Mouse (Mus musculus) forebrain, postnatal 0 days (tissue): ENCODE measurements around the gene Asic2. TPM values are rescaled to one million over a fixed set of nuclear protein-coding genes. Genes with fewer than 3 reads are reported as not detected.

ENCODE experiments used
- ATAC-seq: fragments of 200-750 bp; cut with Nextera tagmentation; 2 replicates; pipeline ENCODE4 v1.8.0; 2017; ENCODE audit warnings: mild to moderate bottlenecking, moderate library complexity
- DNase-seq: peaks from one replicate; pipeline ENCODE4 v3.0.0-alpha.2; 2015
- H3K27ac ChIP-seq: fragments of 300-500 bp; sonication (generic); 2 replicates; pipeline ENCODE4 v1.5.1; 2014; ENCODE audit warnings: low read depth, mild to moderate bottlenecking, antibody characterized with exemption, low read length, moderate library complexity, mixed read lengths
- H3K27me3 ChIP-seq: fragments of 300-500 bp; sonication (generic); 2 replicates; pipeline ENCODE4 v1.6.1; 2014; ENCODE audit warnings: mild to moderate bottlenecking, low read length, mixed read lengths; ENCODE audit not compliant: insufficient read depth
- H3K36me3 ChIP-seq: fragments of 300-500 bp; sonication (generic); 2 replicates; pipeline ENCODE4 v1.6.1; 2014; ENCODE audit warnings: mild to moderate bottlenecking, moderate library complexity; ENCODE audit not compliant: insufficient read depth
- H3K4me1 ChIP-seq: fragments of 300-500 bp; sonication (generic); 2 replicates; pipeline ENCODE4 v1.6.1; 2014; ENCODE audit warnings: antibody characterized with exemption; ENCODE audit not compliant: insufficient read depth
- H3K4me2 ChIP-seq: fragments of 300-500 bp; sonication (generic); 2 replicates; pipeline ENCODE4 v1.6.1; 2014; ENCODE audit warnings: low read depth, mild to moderate bottlenecking, moderate library complexity
- H3K4me3 ChIP-seq: fragments of 300-500 bp; sonication (generic); 2 replicates; pipeline ENCODE4 v1.5.1; 2014; ENCODE audit warnings: low read depth, low read length, mixed read lengths
- H3K9ac ChIP-seq: fragments of 300-500 bp; sonication (generic); 2 replicates; pipeline ENCODE4 v1.6.1; 2014; ENCODE audit warnings: mild to moderate bottlenecking
- H3K9me3 ChIP-seq: fragments of 300-500 bp; sonication (generic); 2 replicates; pipeline ENCODE4 v1.6.1; 2016; ENCODE audit warnings: low read length
- CTCF ChIP-seq: sonication (generic); IDR thresholded peaks from 2 replicates; pipeline ENCODE4 v1.5.1; 2016; ENCODE audit warnings: antibody characterized with exemption, control low read depth, low read depth
- whole genome bisulfite sequencing: fragments of 180-500 bp; shearing (Covaris S2); extraction: QIAGEN DNeasy Blood & Tissue Kit; methylation state at CpG from one replicate; pipeline ENCODE4 v1.1.7; 2014; 5-methylcytosine and 5-hydroxymethylcytosine counted together
- polyA plus RNA-seq: library from polyadenylated mRNA; unstranded; fragments of >200 nt; fragmentation: Nextera tagmentation; extraction: Ambion mirVana; gene quantifications from 2 replicates; pipeline ENCODE4 v1.2.1, GENCODE M21; 2015
- total RNA-seq: library from RNA; depleted of rRNA; stranded (reverse); fragments of >200 nt; gene quantifications from 2 replicates; pipeline ENCODE4 v1.2.3, GENCODE M21; 2014

The Asic2 gene
- total and polyA plus RNA-seq, 2 experiments from 2014 or later, result 15.5 to 37.2 TPM

DNA sequence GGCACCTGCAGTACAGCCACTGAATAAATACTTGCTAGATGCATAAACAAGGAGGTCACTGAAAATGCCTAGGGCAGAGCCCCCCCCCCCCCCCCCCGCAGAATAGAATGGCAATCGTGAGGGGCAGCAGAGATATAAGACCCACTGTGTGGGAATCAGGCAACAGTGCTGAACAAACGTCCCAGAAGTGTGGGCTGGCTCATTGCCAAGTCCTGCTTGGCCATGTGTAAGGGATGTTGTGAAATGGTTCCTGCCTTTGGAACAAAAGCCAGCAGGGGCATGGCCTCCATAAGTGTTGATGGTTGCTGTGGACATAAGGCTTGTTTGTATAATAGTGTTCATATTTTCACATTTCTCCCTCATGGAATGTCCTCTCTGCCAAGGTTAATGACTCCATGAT lies 487.1 kb downstream of the Asic2 start:
- Histone ChIP-seq H3K4me1 (no peaks in the 10 kb centered on the region), H3K36me3 (no peaks in the 10 kb centered on the region), H3K4me2 (no peak overlapping the region), H3K9me3 (no peaks in the 10 kb centered on the region), H3K27me3 (no peaks in the 10 kb centered on the region), H3K9ac (no peak overlapping the region), H3K4me3 (no peak overlapping the region), H3K27ac (no peak overlapping the region)
- TF ChIP-seq CTCF, result no peak
- no peak for DNase-seq
- ATAC-seq, result no peak
- WGBS, result 32% methylated on average over 3 of the region's 3 CpGs

DNA sequence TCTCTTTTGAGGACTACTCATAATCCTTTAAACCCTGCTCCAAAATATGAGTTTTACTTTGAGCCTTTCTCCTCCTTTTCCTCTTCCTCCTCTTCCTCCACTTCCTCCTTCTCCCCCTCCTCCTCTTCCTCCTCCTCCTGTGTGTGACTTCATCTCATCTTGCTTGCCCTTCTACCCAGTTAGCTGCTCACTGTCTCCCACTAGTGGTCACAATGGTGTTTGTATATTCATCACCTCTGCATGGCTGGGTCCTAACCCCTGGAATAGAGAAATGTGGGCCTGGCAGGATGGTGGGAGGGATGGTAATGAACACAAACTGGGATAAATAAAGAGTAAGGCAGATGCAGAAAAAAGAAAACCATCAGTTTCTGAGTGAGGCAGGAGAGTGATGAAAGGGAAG lies 492.0 kb downstream of the Asic2 start:
- no peak for ATAC-seq
- Histone ChIP-seq H3K36me3 (no peaks in the 10 kb centered on the region), H3K27ac (no peak overlapping the region), H3K27me3 (no peaks in the 10 kb centered on the region), H3K4me3 (no peak overlapping the region), H3K9me3 (no peaks in the 10 kb centered on the region), H3K9ac (no peak overlapping the region), H3K4me1 (no peaks in the 10 kb centered on the region), H3K4me2 (no peak overlapping the region)
- peak; percentile 49 for TF ChIP-seq CTCF
- DNase-seq, result no peak

DNA sequence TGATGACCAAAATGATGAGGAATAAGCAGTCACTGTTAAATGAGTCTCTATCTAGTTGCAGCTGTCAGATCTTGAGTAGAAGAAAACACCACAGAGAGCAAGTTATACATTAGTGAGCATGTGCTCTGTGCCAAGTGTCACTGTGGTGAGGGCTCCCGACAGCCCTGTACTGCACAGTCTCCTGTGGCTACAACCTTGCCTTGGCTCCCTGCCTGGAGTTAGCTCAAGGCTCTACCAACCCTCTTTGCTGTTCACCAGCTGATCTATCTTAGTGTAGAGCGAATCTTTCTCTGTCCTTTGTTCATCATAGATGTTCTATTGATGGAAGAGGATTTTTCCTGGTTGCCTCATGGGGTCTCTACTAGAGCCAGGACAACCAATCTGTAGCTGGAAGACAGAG lies 494.1 kb downstream of the Asic2 start:
- H3K9me3 ChIP-seq, result no peaks in the 10 kb centered on the region
- TF ChIP-seq CTCF, result no peak
- H3K4me1 ChIP-seq, result no peaks in the 10 kb centered on the region
- H3K4me2 ChIP-seq, result no peak overlapping the region
- H3K27ac ChIP-seq, result no peak overlapping the region
- 73% methylated on average over 2 of the region's 2 CpGs for WGBS
- no peak for ATAC-seq
- H3K27me3 ChIP-seq, result no peaks in the 10 kb centered on the region
- no peak overlapping the region for H3K4me3 ChIP-seq
- H3K9ac ChIP-seq, result no peak overlapping the region
- no peak for DNase-seq
- no peaks in the 10 kb centered on the region for H3K36me3 ChIP-seq

DNA sequence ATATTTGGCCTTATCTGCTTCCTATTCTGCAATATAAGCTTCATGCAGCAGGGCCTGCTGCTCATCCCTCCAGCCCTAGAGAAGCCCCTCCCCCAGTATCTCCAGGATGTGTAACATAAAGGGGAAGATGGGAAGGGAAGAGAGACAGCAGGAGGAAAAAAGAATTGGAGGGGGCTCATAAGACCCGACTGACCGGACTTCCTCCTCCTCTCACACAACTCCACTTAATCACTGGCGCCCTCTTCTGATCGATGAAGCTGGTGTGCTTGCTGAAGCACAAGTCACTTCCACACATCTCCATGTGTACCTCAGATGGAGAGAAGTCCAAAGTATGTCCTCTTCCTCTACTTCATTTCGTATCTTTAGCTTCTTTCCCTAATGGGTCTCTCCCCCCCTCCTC lies 506.1 kb downstream of the Asic2 start:
- ATAC-seq (no peak), DNase-seq (peak; percentile 63)
- Histone ChIP-seq H3K4me2 (no peak overlapping the region), H3K9me3 (no peaks in the 10 kb centered on the region), H3K27ac (no peak overlapping the region), H3K27me3 (no peaks in the 10 kb centered on the region), H3K36me3 (no peaks in the 10 kb centered on the region), H3K9ac (no peak overlapping the region), H3K4me3 (no peak overlapping the region), H3K4me1 (no peaks in the 10 kb centered on the region)
- WGBS, result 4% methylated on average over 5 of the region's 5 CpGs
- TF ChIP-seq CTCF, result peak; percentile 67

DNA sequence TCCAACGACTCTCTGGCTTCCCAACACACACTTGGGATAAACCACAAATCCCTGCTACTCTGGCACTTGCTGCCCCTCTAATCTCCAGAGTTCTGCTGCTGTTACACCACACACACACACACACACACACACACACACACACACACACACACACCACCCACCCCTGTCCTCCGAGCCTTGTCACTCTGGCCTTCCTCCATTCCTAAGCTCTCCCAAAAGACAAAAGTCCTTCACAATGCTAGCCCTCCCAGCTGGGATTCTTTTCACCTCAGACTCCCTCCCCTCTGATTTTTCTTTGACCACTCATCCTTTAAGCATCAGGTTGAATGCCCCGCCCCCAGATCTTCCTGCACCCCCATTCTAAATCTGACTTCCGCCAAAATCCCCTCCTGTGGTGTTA lies 506.5 kb downstream of the Asic2 start:
- ATAC-seq (no peak), DNase-seq (no peak)
- Histone ChIP-seq H3K9ac (no peak overlapping the region), H3K4me2 (no peak overlapping the region), H3K36me3 (no peaks in the 10 kb centered on the region), H3K4me1 (no peaks in the 10 kb centered on the region), H3K27me3 (no peaks in the 10 kb centered on the region), H3K9me3 (no peaks in the 10 kb centered on the region), H3K27ac (no peak overlapping the region), H3K4me3 (no peak overlapping the region)
- 7% methylated on average over 4 of the region's 4 CpGs for WGBS
- TF ChIP-seq CTCF, result no peak

DNA sequence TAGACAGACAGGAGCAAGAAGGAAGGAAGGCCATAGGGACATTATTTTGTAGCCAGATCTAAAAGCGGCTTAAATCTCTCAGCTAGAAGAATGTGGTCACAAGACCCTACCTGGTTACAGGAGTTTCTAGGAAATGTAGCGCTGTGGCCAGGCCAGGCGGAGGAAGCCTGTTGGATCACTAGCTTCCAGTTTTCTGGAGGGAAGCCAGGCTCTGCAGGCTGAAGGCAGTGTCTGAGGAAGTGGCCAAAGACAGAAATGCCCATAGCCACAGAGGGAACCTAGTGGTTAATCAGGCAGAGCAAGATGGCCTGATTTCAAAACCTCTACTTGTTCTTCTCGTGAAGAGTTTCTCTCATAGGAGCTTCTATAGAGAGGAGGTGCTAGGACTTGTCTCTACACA lies 513.3 kb downstream of the Asic2 start:
- H3K4me1 ChIP-seq, result peaks cover 8% of the 10 kb centered on the region; the same call in 1 of the 2 replicates
- ATAC-seq (no peak), DNase-seq (no peak)
- WGBS, result 90% methylated on average over 4 of the region's 4 CpGs
- H3K9me3 ChIP-seq, result no peaks in the 10 kb centered on the region
- no peaks in the 10 kb centered on the region for H3K27me3 ChIP-seq
- TF ChIP-seq CTCF, result no peak
- no peaks in the 10 kb centered on the region for H3K36me3 ChIP-seq
- no peak overlapping the region for H3K27ac ChIP-seq
- no peak overlapping the region for H3K9ac ChIP-seq
- no peak overlapping the region for H3K4me3 ChIP-seq
- H3K4me2 ChIP-seq, result no peak overlapping the region

DNA sequence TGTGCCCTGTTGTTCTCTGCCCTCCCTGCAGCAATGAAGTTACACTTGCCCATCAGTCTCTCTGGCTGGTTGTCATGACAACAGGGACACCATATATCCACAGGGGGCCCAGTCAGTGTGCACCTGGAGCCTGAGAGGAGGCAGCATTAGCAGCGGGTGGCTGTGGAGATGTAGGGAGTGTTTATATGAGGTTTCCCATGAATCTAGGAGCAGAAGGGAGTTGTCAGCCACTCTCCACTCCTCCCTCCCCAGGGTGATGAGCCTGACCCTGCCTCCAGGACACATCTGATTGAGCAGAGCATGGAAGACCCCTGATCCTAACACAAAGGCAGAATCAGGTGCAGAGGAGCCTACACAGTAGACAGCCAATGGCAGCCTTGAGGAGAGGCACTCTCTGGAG lies 514.1 kb downstream of the Asic2 start:
- Histone ChIP-seq H3K27me3 (no peaks in the 10 kb centered on the region), H3K4me1 (peaks cover 8% of the 10 kb centered on the region; the same call in 1 of the 2 replicates), H3K9me3 (no peaks in the 10 kb centered on the region), H3K9ac (no peak overlapping the region), H3K36me3 (no peaks in the 10 kb centered on the region), H3K27ac (peak overlapping the region; percentile 21; the same call in 1 of the 2 replicates), H3K4me2 (no peak overlapping the region), H3K4me3 (no peak overlapping the region)
- WGBS, result 4% methylated on average over 1 of the region's 1 CpGs
- TF ChIP-seq CTCF, result no peak
- peak; percentile 36; the same call in 1 of the 2 replicates for ATAC-seq
- peak; percentile 44 for DNase-seq

DNA sequence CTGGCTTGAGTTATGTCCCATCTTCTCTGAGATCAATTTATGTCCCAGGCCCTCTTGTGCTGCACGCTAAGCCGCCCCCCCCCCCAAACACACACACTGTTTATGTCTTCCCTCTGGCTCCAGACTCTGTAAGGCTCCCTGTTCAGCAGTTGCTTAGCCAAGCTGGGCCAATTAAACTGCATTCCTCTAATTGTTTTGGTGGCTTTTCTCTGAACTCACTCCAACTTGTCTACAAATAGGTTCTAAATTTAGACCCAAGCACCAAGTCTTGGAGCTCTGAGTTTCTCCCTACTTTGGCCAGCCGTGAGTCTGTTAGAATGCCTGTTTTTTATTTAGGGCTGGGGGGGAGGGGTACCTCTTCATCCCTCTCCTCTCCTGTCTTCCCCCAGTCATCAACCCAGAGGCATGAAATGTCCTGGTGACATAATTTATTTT lies 519.0 kb downstream of the Asic2 start:
- Histone ChIP-seq H3K4me1 (peaks cover 5% of the 10 kb centered on the region; the same call in 1 of the 2 replicates), H3K4me3 (no peak overlapping the region), H3K9ac (no peak overlapping the region), H3K27ac (no peak overlapping the region), H3K9me3 (no peaks in the 10 kb centered on the region), H3K27me3 (no peaks in the 10 kb centered on the region), H3K36me3 (no peaks in the 10 kb centered on the region), H3K4me2 (no peak overlapping the region)
- TF ChIP-seq CTCF, result no peak
- ATAC-seq (peak; percentile 86), DNase-seq (peak; percentile 62)
- WGBS, result 16% methylated on average over 3 of the region's 3 CpGs
